Comparison of ENCODE assay signal across 8 mouse cellular contexts in genomic region chr6:136505867-136506266, GRCm38 (mm10). TPM values are rescaled to one million over a fixed set of nuclear protein-coding genes. Genes with fewer than 3 reads are reported as not detected.
DNase-seq lines count a peak whose midpoint lies in the region; ATAC-seq and TF ChIP-seq lines count a peak whose summit lies in the region.
"Not testable (repeated sequence)": the region's sequence is repeated elsewhere in the genome, so short reads cannot be mapped to it uniquely, and the experiment has no call there.

Gene Atf7ip, plus strand, starts transcription at chr6:136506167.

- not testable (repeated sequence) for H3K4me1 ChIP-seq in embryonic facial prominence, embryonic 12.5 days; kidney, embryonic 15.5 days; limb, embryonic 11.5 days (ENCODE audit: control insufficient read depth, insufficient read depth, low read length); spleen, adult 2 months (ENCODE audit: control insufficient read depth, insufficient read depth, insufficient read length)

- H3K9ac ChIP-seq in embryonic facial prominence, embryonic 12.5 days; kidney, embryonic 15.5 days; limb, embryonic 11.5 days (ENCODE audit: low read length): not testable (repeated sequence)

- H3K36me3 ChIP-seq in embryonic facial prominence, embryonic 12.5 days; kidney, embryonic 15.5 days; limb, embryonic 11.5 days (ENCODE audit: control insufficient read depth, insufficient read depth, low read length); spleen, adult 2 months (ENCODE audit: control insufficient read depth, insufficient read depth, low read length): not testable (repeated sequence)

- not testable (repeated sequence) for TF ChIP-seq POLR2A in spleen, adult 2 months (IDR thresholded peaks at IDR 0.05; ENCODE audit: low read depth, low read length)

- not testable (repeated sequence) for H3K27me3 ChIP-seq in Patski; embryonic facial prominence, embryonic 12.5 days; kidney, embryonic 15.5 days; limb, embryonic 11.5 days (ENCODE audit: control insufficient read depth, insufficient read depth, low read length); spleen, adult 2 months (ENCODE audit: control insufficient read depth, insufficient read depth, low read length)

- not testable (repeated sequence) for H3K4me3 ChIP-seq in embryonic facial prominence, embryonic 12.5 days; kidney, embryonic 15.5 days (replicated peaks); limb, embryonic 11.5 days (ENCODE audit: low read depth, low read length); spleen, adult 2 months (ENCODE audit: extremely low read depth, insufficient read depth, insufficient read length)

- DNase-seq in Patski (ENCODE audit: low read depth, low spot score); gastrocnemius, postnatal 10 days; heart, postnatal 14 days; limb, embryonic 11.5 days (ENCODE audit: low spot score); spleen, adult 2 months (ENCODE audit: low read depth in 1 of 2, low spot score in 2 of 2): not testable (repeated sequence)

- H3K27ac ChIP-seq in embryonic facial prominence, embryonic 12.5 days; kidney, embryonic 15.5 days; limb, embryonic 11.5 days (replicated peaks; ENCODE audit: low read depth, low read length); spleen, adult 2 months (ENCODE audit: insufficient read depth, low read length): not testable (repeated sequence)

- in situ Hi-C loops in Patski (cut with MboI; ENCODE audit: low pct_unique_long_range_greater_than_20kb) = not testable (repeated sequence)

- TF ChIP-seq CTCF in Patski (IDR thresholded peaks at IDR 0.05); spleen, adult 2 months (IDR thresholded peaks at IDR 0.05; ENCODE audit: extremely low read depth, insufficient read depth, insufficient read length, insufficient replicate concordance): not testable (repeated sequence)

- 86% methylated on average over 3 of the region's 3 CpGs for WGBS in embryonic facial prominence, embryonic 12.5 days
- WGBS in kidney, embryonic 15.5 days = 88% methylated on average over 3 of the region's 3 CpGs
- WGBS in limb, embryonic 11.5 days = 89% methylated on average over 2 of the region's 3 CpGs
- WGBS in spleen, adult 2 months = 89% methylated on average over 3 of the region's 3 CpGs

- CTCF ChIA-PET in Patski (lab: Charles Lee) = not testable (repeated sequence)

- POLR2A ChIA-PET in Patski (lab: Charles Lee) = not testable (repeated sequence)

- not testable (repeated sequence) for ATAC-seq in Patski; embryonic facial prominence, embryonic 12.5 days (ENCODE audit: insufficient number of reproducible peaks, insufficient read depth, low FRiP score, low TSS enrichment); kidney, embryonic 15.5 days (replicated peaks; ENCODE audit: low FRiP score); limb, embryonic 11.5 days (ENCODE audit: insufficient number of reproducible peaks, low FRiP score, low TSS enrichment, low read depth); megakaryocyte-erythroid progenitor cell, adult 5-6 weeks (replicated peaks; ENCODE audit: low FRiP score, low TSS enrichment, poor library complexity, severe bottlenecking)

- intact Hi-C loops in heart, postnatal 14 days (cut with DNase I) = not testable (repeated sequence)

- H3K4me2 ChIP-seq in embryonic facial prominence, embryonic 12.5 days (replicated peaks); kidney, embryonic 15.5 days; limb, embryonic 11.5 days (ENCODE audit: low read depth, severe bottlenecking): not testable (repeated sequence)

- H3K9me3 ChIP-seq in embryonic facial prominence, embryonic 12.5 days; kidney, embryonic 15.5 days (replicated peaks); limb, embryonic 11.5 days (ENCODE audit: control insufficient read depth, low read length): not testable (repeated sequence)

RNA-seq across cellular contexts. Expression of gene Atf7ip, which starts in this region (rescaled TPM):
- 19.9 TPM for polyA plus RNA-seq in Patski (2021)
- polyA plus RNA-seq in embryonic facial prominence, embryonic 12.5 days (2016; fragmentation: Nextera tagmentation; extraction: Ambion mirVana) = 54.8 and 55.1 TPM in 2 replicates
- total RNA-seq in gastrocnemius, postnatal 10 days (2021) = 10 to 100 TPM; 51.8 to 80.1 TPM
- total RNA-seq in heart, postnatal 14 days (2021) = 100 to 1,000 TPM in 1 of 2 experiments, 10 to 100 TPM in 1; 92.6 to 107 TPM
- polyA plus RNA-seq in kidney, embryonic 15.5 days (2015; fragmentation: Nextera tagmentation; extraction: Ambion mirVana) = 43.1 and 44.2 TPM in 2 replicates
- 49.8 and 60.1 TPM in 2 replicates for polyA plus RNA-seq in limb, embryonic 11.5 days (2014; fragmentation: Nextera tagmentation; extraction: Ambion mirVana)
- 121 and 135 TPM in 2 replicates for total RNA-seq in megakaryocyte-erythroid progenitor cell, adult 5-6 weeks (2014; fragmentation: Nextera tagmentation)
- 50.3 and 61.7 TPM in 2 replicates for total RNA-seq in megakaryocyte-erythroid progenitor cell, adult 5-6 weeks (2017)
- 30.3 and 32.5 TPM in 2 replicates for polyA plus RNA-seq in spleen, adult 2 months (2012; rRNA removed)
